Mouse (Mus musculus): ENCODE measurements around the gene Map4k5.

DNA sequence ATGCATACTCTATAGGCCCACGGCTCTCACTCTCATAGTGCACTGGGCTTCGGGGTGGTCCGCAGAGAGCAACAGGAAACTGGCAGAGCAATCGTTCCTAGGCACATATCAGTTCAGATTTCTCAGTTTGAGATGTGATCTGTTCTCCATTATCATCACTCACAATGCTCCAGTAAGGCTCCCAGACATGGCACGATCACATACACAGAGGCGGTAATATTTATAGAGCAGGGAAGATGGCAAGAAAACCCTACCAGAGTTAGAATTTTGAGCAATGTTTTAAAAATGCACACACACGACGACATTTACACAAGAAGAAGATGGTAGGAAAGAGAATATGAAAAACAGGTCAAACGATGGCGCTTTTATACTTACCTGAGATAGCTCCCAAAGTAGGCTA, 36.6 kb downstream of the Map4k5 start:
- TF ChIP-seq CTCF (IDR thresholded peaks at IDR 0.05; ENCODE audit: borderline replicate concordance, extremely low read depth, insufficient read depth, insufficient read length) (no peak), POLR2A (IDR thresholded peaks at IDR 0.05; ENCODE audit: borderline replicate concordance, extremely low read depth, insufficient read depth, insufficient read length, poor library complexity, severe bottlenecking) (no peak)

Measured in brain, embryonic 14.5 days (tissue).